ENCODE assay signal across 14 mouse cellular contexts in the genomic region with DNA sequence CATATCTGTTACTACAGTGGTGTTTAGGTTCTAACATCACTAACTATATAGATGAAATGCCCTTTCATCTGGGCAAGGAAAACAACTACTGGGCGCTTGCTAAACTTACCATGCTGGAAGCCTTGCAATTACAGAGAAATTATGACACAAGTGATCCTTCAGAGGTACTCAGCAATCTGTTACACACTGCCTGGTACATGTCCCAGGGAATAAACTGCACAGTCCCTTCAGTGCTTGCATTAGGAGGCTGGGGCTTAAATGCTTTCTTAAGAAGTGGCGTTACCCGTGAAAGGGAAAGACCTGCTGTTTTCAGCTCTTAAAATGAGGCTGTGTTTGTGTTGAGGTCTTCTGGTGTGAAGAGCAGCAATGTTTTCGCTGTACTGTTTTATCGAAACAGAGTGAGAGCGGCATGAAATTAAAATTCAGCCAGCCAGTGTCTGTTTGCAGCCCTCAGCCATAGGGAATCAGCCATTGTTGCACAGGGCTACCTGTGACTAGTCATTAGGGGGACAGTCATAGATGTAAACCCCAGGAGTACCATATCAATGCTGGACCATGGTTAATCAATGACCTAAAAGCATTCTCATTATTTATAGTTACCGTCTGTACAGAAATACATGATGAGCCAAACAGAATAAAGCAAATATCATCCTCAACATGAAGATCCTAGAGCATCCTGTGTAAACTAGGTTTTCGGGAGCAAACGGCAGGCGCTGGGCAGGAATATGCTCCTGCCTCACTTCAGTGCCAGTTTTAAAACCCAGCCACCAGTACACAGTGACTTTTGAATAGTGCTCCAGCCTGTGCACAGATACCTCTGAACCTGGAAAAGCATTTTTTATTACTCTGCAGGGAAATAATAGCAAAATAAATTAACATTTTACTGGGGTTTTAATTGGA.
DNase-seq lines count a peak whose midpoint lies in the region; ATAC-seq and TF ChIP-seq lines count a peak whose summit lies in the region.
"Had no signal": no experiment of that assay in that cellular context is flagged by ENCODE, and none has a peak within 500 bp of the region (broad histone marks: within the 10 kb centered on the region; RNA-seq: fewer than 3 reads in every experiment).

No protein-coding gene starts in this region.

- peak; percentile 25; the same call in 1 of the 2 replicates for ATAC-seq in forebrain, embryonic 13.5 days
- ATAC-seq in hindbrain, embryonic 15.5 days (ENCODE audit: low FRiP score, low read depth), result peak; percentile 48; the same call in 1 of the 2 replicates
- ATAC-seq in embryonic facial prominence, embryonic 12.5 days (ENCODE audit: insufficient number of reproducible peaks, insufficient read depth, low FRiP score, low TSS enrichment), result no peak
- ATAC-seq in limb, embryonic 14.5 days (ENCODE audit: low FRiP score, low read depth), result 0 out of 2 replicates have a peak, but pooled peaks have one; percentile 34
- ATAC-seq in megakaryocyte-erythroid progenitor cell, adult 5-6 weeks (replicated peaks; ENCODE audit: low FRiP score, low TSS enrichment, poor library complexity, severe bottlenecking), result no peak

- no peak for TF ChIP-seq POLR2A in limb, embryonic 14.5 days (IDR thresholded peaks at IDR 0.05; ENCODE audit: borderline replicate concordance, extremely low read depth, insufficient read depth, insufficient read length)

- H3K4me2 ChIP-seq in forebrain, embryonic 13.5 days, result no peak overlapping the region
- no peak overlapping the region for H3K4me2 ChIP-seq in hindbrain, embryonic 15.5 days
- no peak overlapping the region for H3K4me2 ChIP-seq in embryonic facial prominence, embryonic 12.5 days (replicated peaks)
- no peak overlapping the region for H3K4me2 ChIP-seq in limb, embryonic 14.5 days (replicated peaks; ENCODE audit: low read depth, low read length, severe bottlenecking)

- 79% methylated on average over 10 of the region's 10 CpGs for WGBS in forebrain, embryonic 13.5 days
- WGBS in forebrain, embryonic 10.5 days, result 85% methylated on average over 10 of the region's 10 CpGs
- 73% methylated on average over 10 of the region's 10 CpGs for WGBS in hindbrain, embryonic 15.5 days
- 87% methylated on average over 10 of the region's 10 CpGs for WGBS in hindbrain, embryonic 10.5 days
- 65% methylated on average over 10 of the region's 10 CpGs for WGBS in embryonic facial prominence, embryonic 12.5 days
- 47% methylated on average over 10 of the region's 10 CpGs for WGBS in limb, embryonic 14.5 days

- no peak overlapping the region for H3K27ac ChIP-seq in forebrain, embryonic 13.5 days
- H3K27ac ChIP-seq in forebrain, embryonic 10.5 days, result no peak overlapping the region
- 0 out of 2 replicates have a peak overlapping the region, but pooled peaks have one; percentile 25 for H3K27ac ChIP-seq in hindbrain, embryonic 15.5 days (replicated peaks)
- H3K27ac ChIP-seq in hindbrain, embryonic 10.5 days, result no peak overlapping the region
- H3K27ac ChIP-seq in embryonic facial prominence, embryonic 12.5 days, result peak overlapping the region; percentile 65; the same call in 1 of the 2 replicates
- H3K27ac ChIP-seq in limb, embryonic 14.5 days (replicated peaks; ENCODE audit: low read depth, low read length), result no peak overlapping the region

- DNase-seq in forebrain, embryonic 10.5 days (ENCODE audit: extremely low spot score, low spot score), result no peak
- DNase-seq in hindbrain, embryonic 10.5 days (ENCODE audit: low spot score), result no peak
- DNase-seq in limb, embryonic 14.5 days (ENCODE audit: low spot score), result no peak
- DNase-seq in layer of hippocampus, postnatal 25 days (ENCODE audit: extremely low spot score in 1 of 2, low spot score in 1 of 2), result no peak
- DNase-seq: adrenal gland, postnatal 10 days; cerebellum, adult 11 months; kidney, adult 9 months; lung, postnatal 4 days; spleen, adult 18-20 months had no signal

- no peaks in the 10 kb centered on the region for H3K27me3 ChIP-seq in forebrain, embryonic 13.5 days
- no peaks in the 10 kb centered on the region for H3K27me3 ChIP-seq in forebrain, embryonic 10.5 days (ENCODE audit: poor library complexity, severe bottlenecking)
- no peaks in the 10 kb centered on the region for H3K27me3 ChIP-seq in hindbrain, embryonic 15.5 days
- no peaks in the 10 kb centered on the region for H3K27me3 ChIP-seq in hindbrain, embryonic 10.5 days (ENCODE audit: insufficient read depth, poor library complexity, severe bottlenecking)
- H3K27me3 ChIP-seq in embryonic facial prominence, embryonic 12.5 days, result no peaks in the 10 kb centered on the region
- no peaks in the 10 kb centered on the region for H3K27me3 ChIP-seq in limb, embryonic 14.5 days (ENCODE audit: control insufficient read depth, insufficient read depth, low read length)

- H3K9me3 ChIP-seq in forebrain, embryonic 13.5 days (replicated peaks), result no peaks in the 10 kb centered on the region
- H3K9me3 ChIP-seq in forebrain, embryonic 10.5 days, result no peaks in the 10 kb centered on the region
- H3K9me3 ChIP-seq in hindbrain, embryonic 15.5 days, result no peaks in the 10 kb centered on the region
- no peaks in the 10 kb centered on the region for H3K9me3 ChIP-seq in hindbrain, embryonic 10.5 days
- no peaks in the 10 kb centered on the region for H3K9me3 ChIP-seq in embryonic facial prominence, embryonic 12.5 days
- H3K9me3 ChIP-seq in limb, embryonic 14.5 days (ENCODE audit: control insufficient read depth, low read length), result no peaks in the 10 kb centered on the region

- no peak overlapping the region for H3K9ac ChIP-seq in forebrain, embryonic 13.5 days
- no peak overlapping the region for H3K9ac ChIP-seq in hindbrain, embryonic 15.5 days
- H3K9ac ChIP-seq in embryonic facial prominence, embryonic 12.5 days, result no peak overlapping the region
- H3K9ac ChIP-seq in limb, embryonic 14.5 days (ENCODE audit: low read depth, low read length, severe bottlenecking), result no peak overlapping the region

- H3K36me3 ChIP-seq in forebrain, embryonic 13.5 days (ENCODE audit: poor library complexity, severe bottlenecking), result no peaks in the 10 kb centered on the region
- no peaks in the 10 kb centered on the region for H3K36me3 ChIP-seq in forebrain, embryonic 10.5 days (replicated peaks)
- H3K36me3 ChIP-seq in hindbrain, embryonic 15.5 days, result no peaks in the 10 kb centered on the region
- H3K36me3 ChIP-seq in hindbrain, embryonic 10.5 days, result no peaks in the 10 kb centered on the region
- no peaks in the 10 kb centered on the region for H3K36me3 ChIP-seq in embryonic facial prominence, embryonic 12.5 days
- no peaks in the 10 kb centered on the region for H3K36me3 ChIP-seq in limb, embryonic 14.5 days (ENCODE audit: control insufficient read depth, insufficient read depth, low read length)

- peaks cover 14% of the 10 kb centered on the region; the same call in 1 of the 2 replicates for H3K4me1 ChIP-seq in forebrain, embryonic 13.5 days
- peaks cover 13% of the 10 kb centered on the region for H3K4me1 ChIP-seq in forebrain, embryonic 10.5 days
- peaks cover 13% of the 10 kb centered on the region for H3K4me1 ChIP-seq in hindbrain, embryonic 15.5 days (replicated peaks)
- no peaks in the 10 kb centered on the region for H3K4me1 ChIP-seq in hindbrain, embryonic 10.5 days (replicated peaks)
- H3K4me1 ChIP-seq in embryonic facial prominence, embryonic 12.5 days, result peaks cover 23% of the 10 kb centered on the region
- peaks cover 17% of the 10 kb centered on the region for H3K4me1 ChIP-seq in limb, embryonic 14.5 days (ENCODE audit: control insufficient read depth, insufficient read depth, low read length)

- H3K4me3 ChIP-seq in forebrain, embryonic 13.5 days, result no peak overlapping the region
- no peak overlapping the region for H3K4me3 ChIP-seq in forebrain, embryonic 10.5 days
- H3K4me3 ChIP-seq in hindbrain, embryonic 15.5 days, result no peak overlapping the region
- H3K4me3 ChIP-seq in hindbrain, embryonic 10.5 days, result no peak overlapping the region
- no peak overlapping the region for H3K4me3 ChIP-seq in embryonic facial prominence, embryonic 12.5 days
- no peak overlapping the region for H3K4me3 ChIP-seq in limb, embryonic 14.5 days (replicated peaks; ENCODE audit: low read length)
- H3K4me3 ChIP-seq: myocyte had no signal

Comparison
In these comparisons a context has a peak if more than half of its experiments do, and no peak if none do; other contexts are left out.
1. H3K27ac ChIP-seq: peak in hindbrain, embryonic 15.5 days (single experiment) and embryonic facial prominence, embryonic 12.5 days (single experiment); none in forebrain, embryonic 13.5 days (single experiment), forebrain, embryonic 10.5 days (single experiment), hindbrain, embryonic 10.5 days (single experiment) and limb, embryonic 14.5 days (single experiment).
2. ATAC-seq: peak in forebrain, embryonic 13.5 days (single experiment), hindbrain, embryonic 15.5 days (single experiment) and limb, embryonic 14.5 days (single experiment); none in embryonic facial prominence, embryonic 12.5 days (single experiment) and megakaryocyte-erythroid progenitor cell, adult 5-6 weeks (single experiment).